Mouse (Mus musculus) embryonic fibroblast, embryonic 13.5 days (primary cell): ENCODE measurements at regions not wholly inside any gene's neighbourhood (a gene's known extent, or its start where the extent isn't known, plus 50 kb on each side); places are given as distances from the start of the nearest gene placed in this dataset.

Experiments
- CTCF ChIP-seq: IDR thresholded peaks from 2 replicates; pipeline ENCODE4 v1.5.1; 2011; ENCODE audit warnings: mild to moderate bottlenecking, control low read depth, low read length, moderate library complexity, borderline replicate concordance; ENCODE audit not compliant: insufficient read depth
- POLR2A ChIP-seq: IDR thresholded peaks from 2 replicates; pipeline ENCODE4 v1.6.1; 2011; ENCODE audit warnings: low read depth, mild to moderate bottlenecking, control low read depth, low read length, moderate library complexity

- TF ChIP-seq CTCF = no peak
- no peak for TF ChIP-seq POLR2A
These were observed 87.1 kb downstream of the Eif4e start for GRCm38 (mm10) chr3:138612884-138613653.
